Mouse (Mus musculus) spleen, adult 18-20 months (tissue): Measurements from ENCODE around the gene Flii.

Source experiments
- DNase-seq, 2 experiments: peaks; one replicate each; pipeline ENCODE4 v3.0.0; 2022; ENCODE audit warnings: mixed read lengths in 2 of 2

The Flii gene

DNA sequence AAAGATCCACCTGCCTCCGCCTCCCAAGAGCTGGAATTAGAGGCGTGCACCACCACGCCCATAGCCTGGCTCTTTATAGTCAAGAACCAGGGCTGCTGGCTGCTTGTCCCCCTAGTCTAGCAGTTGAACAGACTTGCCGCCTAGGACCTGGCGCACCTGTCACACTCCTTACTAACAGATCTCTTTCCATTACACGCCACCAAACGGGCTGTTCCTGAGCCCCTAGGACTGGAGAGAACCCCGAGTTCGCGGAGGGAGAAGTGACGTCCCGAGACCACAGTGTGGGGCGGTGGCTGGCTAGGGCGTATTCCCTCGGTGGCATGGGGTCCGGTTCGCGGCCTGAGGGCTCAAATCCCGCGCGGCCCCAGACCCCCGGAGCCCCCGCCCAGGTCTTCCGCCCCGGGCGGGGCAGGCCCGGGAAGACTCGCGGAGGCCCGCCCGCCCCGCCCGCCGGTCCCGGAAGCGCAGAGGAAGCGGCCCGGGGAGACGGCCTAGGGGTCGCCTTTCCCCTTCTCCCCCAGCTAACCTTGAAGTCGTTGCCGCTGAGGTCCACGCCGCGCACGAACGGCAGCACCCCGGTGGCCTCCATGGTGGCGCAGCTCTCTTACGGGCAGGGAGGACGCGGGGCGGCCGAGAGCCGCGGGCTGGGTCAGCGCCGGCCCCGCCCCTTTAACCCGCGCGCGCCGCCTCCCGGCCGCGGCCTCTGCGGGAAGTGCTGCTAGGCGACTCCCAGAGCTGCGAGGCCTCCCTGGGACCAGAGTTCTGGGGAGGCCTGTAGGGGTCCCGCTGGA lies at the start of gene Flii:
Gene Flii, minus strand, starts transcription at position 663 of the 791 bp plus-strand sequence.
- peak; percentile 72 to 87 for DNase-seq

- no peak for DNase-seq
These were observed 49.2 kb upstream of the Flii start for GRCm38 (mm10) chr11:60776107-60776828.

GRCm38 (mm10) chr11:60775578-60775977 lies 48.5 kb upstream of the Flii start:
- DNase-seq = no peak

DNA sequence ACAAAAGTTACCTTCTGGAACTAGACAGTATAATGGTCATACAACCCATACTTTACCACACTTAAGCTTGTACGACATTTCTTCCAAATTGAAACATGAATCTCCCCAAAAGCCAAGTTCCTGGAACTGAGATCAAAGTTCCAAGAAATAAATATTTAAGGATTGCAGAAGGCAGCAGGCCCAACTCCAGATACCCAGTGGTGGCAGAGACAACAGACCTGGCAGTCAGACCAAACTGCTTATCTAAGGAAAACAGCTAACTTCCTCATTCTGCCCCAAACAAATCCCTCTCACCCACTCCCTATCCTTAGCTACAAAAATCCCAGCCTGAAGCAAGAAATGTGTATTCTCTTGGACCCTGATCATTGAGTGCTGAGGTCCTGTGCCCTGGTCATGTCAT lies 47.8 kb upstream of the Flii start:
- no peak for DNase-seq

- DNase-seq = no peak
These were observed 47.2 kb upstream of the Flii start for GRCm38 (mm10) chr11:60774158-60774689.

GRCm38 (mm10) chr11:60772161-60772560 lies 45.1 kb upstream of the Flii start:
- no peak for DNase-seq

- no peak for DNase-seq
These were observed 43.7 kb upstream of the Flii start for GRCm38 (mm10) chr11:60770776-60771175.

GRCm38 (mm10) chr11:60769322-60769721 lies 42.3 kb upstream of the Flii start:
- no peak for DNase-seq

- DNase-seq = no peak
These were observed 39.9 kb upstream of the Flii start for GRCm38 (mm10) chr11:60766969-60767368.

DNA sequence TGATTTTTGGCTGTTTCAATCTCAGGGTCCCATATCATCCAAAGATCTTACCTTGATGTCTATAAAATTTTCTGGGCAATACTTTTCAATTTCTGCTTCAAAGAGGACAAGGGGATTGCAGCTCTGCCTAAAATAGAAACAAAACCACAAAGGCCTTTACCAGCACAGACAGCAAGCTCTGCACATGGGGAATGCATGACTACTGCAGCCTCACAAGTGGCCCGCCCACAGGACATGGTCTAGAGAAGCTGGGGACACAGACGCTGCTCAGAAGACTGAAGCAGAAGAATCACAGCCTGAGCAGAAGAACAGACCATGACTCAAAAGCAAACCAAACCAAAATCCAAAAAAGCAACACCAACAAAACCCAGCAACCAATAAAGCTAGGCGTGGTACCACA lies 34.6 kb upstream of the Flii start:
- DNase-seq = no peak

DNA sequence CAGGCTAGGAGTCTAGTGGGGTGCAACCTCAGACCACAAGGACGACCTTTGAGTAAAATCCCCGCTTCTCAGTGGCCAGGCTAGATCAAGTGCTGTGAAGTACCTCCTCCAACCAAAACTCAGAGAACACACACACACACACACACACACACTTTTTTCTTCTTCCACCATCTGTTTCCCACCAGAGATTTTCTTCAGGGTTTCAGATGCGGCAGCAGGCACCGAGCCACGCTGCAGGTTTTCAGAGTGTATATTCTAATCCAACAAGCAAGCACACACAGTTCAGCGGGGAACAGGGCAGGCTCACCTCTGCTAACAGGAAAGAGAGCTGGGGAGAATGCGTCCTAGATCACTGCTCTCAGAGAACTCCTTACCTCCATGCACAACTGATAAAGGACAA lies 28.5 kb upstream of the Flii start:
- DNase-seq = no peak

GRCm38 (mm10) chr11:60740321-60740720 lies 13.3 kb upstream of the Flii start:
- DNase-seq = no peak

DNA sequence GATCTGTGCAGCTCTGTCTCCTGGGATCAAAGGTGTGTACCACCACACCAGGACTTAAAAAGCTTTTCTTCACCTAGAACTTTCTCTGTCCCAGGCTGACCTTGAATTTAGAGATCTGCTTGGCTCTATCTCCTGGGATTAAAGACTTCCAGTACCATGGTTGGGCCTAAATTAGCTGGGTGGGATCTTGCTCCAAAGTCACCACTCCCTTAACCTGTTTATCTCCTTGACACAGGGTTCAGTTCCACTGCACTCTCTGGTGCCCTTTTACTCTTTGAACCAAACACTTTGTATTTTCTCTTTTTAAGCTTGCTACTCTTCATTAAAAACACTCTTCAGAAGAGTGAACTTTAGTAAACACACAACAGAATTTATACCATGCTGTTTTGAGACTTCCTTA lies 10.4 kb upstream of the Flii start:
- DNase-seq = no peak

GRCm38 (mm10) chr11:60736491-60736890 lies 9.4 kb upstream of the Flii start:
- DNase-seq = no peak

- no peak for DNase-seq
These were observed 8.1 kb upstream of the Flii start for GRCm38 (mm10) chr11:60735191-60735590.

GRCm38 (mm10) chr11:60734206-60734605 lies 7.1 kb upstream of the Flii start:
- no peak for DNase-seq

- DNase-seq = no peak
These were observed 4.2 kb upstream of the Flii start for GRCm38 (mm10) chr11:60731251-60731650.

GRCm38 (mm10) chr11:60730169-60730568 lies 3.1 kb upstream of the Flii start:
- DNase-seq = no peak

- no peak for DNase-seq
These were observed 2.2 kb upstream of the Flii start for GRCm38 (mm10) chr11:60729217-60729641.

DNA sequence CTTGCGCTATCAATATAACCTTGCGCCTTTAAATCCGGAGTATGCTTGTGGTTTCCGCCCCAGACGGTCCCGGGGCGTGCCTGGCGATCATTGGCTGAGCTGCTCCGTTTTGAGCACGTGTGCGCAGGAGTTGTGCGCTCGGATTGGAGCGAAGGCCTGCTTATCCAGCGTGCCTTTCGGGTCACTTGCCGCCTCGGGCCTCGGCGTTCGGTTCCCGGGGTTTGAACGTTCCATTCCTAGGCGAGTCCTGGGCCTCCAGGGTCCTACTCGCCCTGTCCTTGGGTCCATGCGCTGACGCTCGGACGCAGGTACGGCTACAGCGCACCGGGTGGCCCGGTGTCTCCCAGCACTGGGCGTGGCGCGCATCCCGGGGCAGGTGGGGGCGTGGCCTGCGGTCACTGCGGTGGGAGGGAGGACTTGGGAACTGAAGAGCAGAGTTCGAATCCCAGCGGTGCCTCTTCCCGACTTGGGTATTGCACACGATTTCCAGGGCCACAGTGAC lies 1.2 kb upstream of the Flii start, which contains the start of gene Mief2:
Gene Mief2, plus strand, starts transcription at position 139 of the 502 bp plus-strand sequence.
- peak; percentile 86 to 87 for DNase-seq

- no peak for DNase-seq
These were observed 503 bp upstream of the Flii start for GRCm38 (mm10) chr11:60727392-60728140.

DNA sequence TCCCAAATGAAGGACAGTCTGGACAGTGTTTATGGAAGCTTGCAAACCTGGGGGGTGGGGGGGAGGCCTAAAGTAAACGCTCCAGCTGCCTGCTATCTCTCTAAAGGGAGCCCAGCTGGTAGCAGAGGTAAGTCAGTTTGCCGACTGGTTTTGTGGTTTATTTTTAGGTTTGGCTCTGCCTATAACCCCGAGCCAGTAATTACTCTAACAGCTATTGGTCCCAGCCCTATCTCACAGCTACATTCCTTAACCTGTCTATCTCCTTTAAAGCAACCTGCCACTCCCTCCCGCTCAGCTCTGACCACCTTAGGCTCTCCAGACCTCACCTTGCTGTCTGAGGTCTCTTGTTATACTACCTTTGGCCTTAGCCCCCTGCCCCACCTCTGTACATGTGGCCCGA lies 7.8 kb downstream of the Flii start:
- DNase-seq = no peak

GRCm38 (mm10) chr11:60715833-60716232 lies 11.2 kb downstream of the Flii start:
- DNase-seq = no peak
